Mouse (Mus musculus) cerebellum, postnatal 14 days (tissue): ENCODE results near the gene Wnt5b.

Experiments used
- DNase-seq, 2 experiments: peaks; one replicate each; pipeline ENCODE4 v3.0.0; 2021; ENCODE audit warnings: mixed read lengths in 2 of 2

The Wnt5b gene

GRCm38 (mm10) chr6:119543803-119544517 lies at the start of gene Wnt5b:
Gene Wnt5b, minus strand, starts transcription at chr6:119544347.
- peak; percentile 15 to 20 for DNase-seq

GRCm38 (mm10) chr6:119590872-119591271 lies 46.7 kb upstream of the Wnt5b start:
- DNase-seq, result no peak

- no peak for DNase-seq
These were observed 43.8 kb upstream of the Wnt5b start for GRCm38 (mm10) chr6:119587897-119588296.

DNA sequence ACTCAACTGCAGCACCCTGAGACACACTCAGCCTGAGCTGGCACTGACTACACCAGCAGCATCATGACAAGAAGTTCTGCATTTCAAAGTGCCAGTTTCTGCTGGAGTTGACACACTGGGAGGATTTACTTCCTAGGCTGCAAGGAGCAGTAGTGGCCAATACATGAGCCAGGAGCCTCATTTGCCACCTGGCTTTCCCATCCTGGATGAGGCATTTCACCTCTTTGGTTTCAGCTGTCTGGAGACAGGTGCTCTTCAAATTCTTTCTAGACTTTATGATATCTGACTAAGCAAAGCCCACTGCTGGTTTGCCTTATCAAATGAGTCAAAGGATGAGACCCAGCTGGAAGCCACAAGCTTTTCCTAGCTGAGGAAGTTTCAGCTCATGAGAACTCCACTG lies 43.3 kb upstream of the Wnt5b start:
- no peak for DNase-seq

DNA sequence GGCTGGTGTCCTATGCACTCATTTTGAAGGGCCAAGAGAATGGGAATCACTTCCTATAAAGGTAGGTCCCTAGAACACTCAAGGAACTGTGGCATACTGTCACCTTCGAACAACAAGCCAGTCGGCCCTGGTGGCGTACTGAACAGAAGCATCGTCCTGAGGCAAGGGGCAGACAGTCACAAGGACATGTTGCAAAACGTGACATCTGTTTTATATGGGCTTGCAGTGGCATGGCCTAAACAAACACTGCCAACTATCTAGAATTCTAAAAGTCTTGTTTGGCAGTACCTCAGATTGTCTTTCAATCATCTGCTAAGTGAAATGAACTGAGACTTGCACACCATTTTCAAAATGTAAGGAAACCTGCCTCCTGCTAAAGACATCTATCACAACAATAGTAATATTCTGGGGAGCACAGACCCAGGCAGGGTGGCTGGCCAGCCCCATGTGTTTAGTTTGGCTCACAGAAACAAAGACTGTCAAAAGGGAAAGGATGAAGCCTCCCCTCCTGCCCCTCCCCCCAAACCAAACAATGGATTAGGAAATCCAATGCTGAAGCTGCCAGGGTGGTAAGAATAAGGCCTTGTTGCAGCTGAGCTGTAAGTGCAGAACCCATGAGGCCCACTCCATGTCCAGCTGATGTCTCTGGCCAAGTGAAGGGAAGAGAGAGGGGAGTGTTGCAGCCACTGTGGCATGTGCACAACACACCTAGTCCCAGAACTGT lies 41.7 kb upstream of the Wnt5b start:
- no peak for DNase-seq

- DNase-seq, result no peak
These were observed 39.9 kb upstream of the Wnt5b start for GRCm38 (mm10) chr6:119584061-119584460.

GRCm38 (mm10) chr6:119583165-119583564 lies 39.0 kb upstream of the Wnt5b start:
- DNase-seq, result no peak

- no peak for DNase-seq
These were observed 32.6 kb upstream of the Wnt5b start for GRCm38 (mm10) chr6:119576706-119577105.

GRCm38 (mm10) chr6:119575331-119575730 lies 31.2 kb upstream of the Wnt5b start:
- DNase-seq, result no peak

GRCm38 (mm10) chr6:119572296-119572695 lies 28.1 kb upstream of the Wnt5b start:
- peak; percentile 82 for DNase-seq

GRCm38 (mm10) chr6:119570797-119571196 lies 26.6 kb upstream of the Wnt5b start:
- no peak for DNase-seq

- no peak for DNase-seq
These were observed 24.2 kb upstream of the Wnt5b start for GRCm38 (mm10) chr6:119568339-119568738.

GRCm38 (mm10) chr6:119565451-119566379 lies 21.6 kb upstream of the Wnt5b start:
- DNase-seq, result no peak

- no peak for DNase-seq
These were observed 18.4 kb upstream of the Wnt5b start for GRCm38 (mm10) chr6:119562558-119562957.

GRCm38 (mm10) chr6:119558855-119559254 lies 14.7 kb upstream of the Wnt5b start:
- no peak for DNase-seq

DNA sequence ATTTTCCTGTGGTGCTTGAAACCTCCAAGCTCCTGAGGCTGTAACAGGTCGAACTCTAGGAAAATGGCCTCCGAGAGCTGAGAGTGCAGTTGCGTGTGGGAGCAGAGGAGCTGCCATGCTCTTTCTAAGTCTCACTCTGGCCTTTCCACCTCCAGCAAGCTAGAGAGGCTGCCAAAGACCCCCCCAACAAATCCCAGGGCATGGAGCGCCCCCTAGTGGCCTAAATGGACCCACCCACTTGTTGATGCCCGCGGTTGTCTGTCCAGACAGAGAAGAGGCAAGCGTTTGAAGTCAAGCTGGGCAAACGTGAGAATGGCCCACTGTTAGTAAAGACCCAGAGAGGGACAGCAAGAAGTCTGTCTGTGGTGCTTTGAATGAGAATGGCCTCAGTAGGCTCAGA lies 10.3 kb upstream of the Wnt5b start:
- DNase-seq, result no peak

DNA sequence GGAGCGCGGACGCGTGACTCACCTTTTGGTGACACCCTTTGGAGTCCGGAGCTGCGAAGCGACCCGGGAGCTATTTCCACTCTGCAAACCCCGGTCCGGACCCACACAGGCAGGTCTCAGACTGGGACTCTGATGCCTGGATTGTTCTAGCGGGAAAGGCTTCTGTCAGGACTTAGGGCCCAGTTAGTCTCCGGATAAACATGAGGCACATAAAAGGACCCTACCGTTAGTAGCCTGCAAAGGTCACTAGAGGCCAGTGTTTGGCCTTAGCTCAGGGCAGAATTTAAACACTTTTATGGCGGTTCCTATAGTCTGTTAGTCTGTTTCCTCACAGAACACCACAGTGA lies 344 bp upstream of the Wnt5b start:
- peak in 1 of 2 experiments; percentile 25 for DNase-seq

DNA sequence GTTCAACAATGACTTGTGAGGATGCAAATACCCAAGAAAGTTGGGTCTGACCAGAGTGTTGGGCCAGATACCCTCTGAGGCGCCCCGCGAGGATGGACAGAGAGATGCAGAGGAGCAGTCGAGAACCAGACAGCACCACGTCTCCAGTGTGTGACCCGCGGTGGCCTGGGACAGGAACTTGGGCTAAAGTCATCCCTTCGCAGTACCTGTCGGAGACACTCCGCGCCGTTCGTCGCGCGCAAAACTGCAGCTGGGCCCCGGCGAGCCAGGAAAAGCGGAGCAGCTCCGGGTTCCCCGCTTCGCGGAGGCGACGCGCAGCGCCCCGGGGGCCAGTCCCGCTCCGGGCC lies 718 bp downstream of the Wnt5b start:
- DNase-seq, result peak in 1 of 2 experiments; percentile 6

GRCm38 (mm10) chr6:119535867-119536266 lies 8.3 kb downstream of the Wnt5b start:
- DNase-seq, result no peak

DNA sequence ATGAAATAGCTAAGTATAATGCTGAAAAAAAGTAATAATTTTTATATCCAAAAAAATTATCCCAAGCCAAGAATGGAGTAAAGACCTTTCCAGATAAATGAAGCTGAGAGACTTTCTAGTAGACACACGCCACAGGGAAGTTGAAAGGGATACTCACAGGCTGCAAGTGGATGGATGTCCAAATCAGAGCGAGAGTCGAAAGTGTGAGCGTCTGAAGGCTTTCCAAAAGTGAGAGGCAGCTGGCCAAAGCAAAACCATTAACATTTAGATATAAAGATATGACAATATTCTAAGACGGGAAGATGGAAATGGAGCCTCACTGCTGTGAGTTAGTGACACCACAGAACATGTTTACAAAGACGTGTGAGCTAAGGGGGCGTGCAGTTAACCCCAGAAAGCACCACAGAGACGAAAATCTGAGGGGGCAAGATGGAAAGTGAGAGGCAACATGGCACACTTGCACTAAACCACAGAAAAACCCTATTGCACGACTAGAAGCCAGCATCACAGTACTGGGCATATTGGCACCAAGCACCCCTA lies 10.9 kb downstream of the Wnt5b start:
- no peak for DNase-seq

DNA sequence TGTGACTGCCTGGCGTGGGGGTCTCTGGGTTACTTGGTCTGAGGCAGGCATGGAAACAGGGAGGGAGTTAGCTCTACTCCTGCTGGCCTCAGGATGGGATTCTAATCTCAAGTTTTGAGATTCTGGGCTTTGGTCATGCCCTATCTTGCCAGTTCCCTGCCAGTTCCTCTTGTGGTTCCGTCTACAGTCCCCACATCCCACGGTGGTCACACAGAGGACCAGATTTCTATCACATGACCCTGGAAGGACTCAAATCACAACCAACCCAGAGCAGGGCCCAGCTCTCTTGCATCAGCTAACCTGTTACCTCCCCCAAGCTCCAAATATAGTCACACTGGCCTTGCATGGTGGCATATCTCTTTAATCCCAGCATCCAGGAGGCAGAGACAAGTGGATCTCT lies 14.5 kb downstream of the Wnt5b start:
- no peak for DNase-seq

DNA sequence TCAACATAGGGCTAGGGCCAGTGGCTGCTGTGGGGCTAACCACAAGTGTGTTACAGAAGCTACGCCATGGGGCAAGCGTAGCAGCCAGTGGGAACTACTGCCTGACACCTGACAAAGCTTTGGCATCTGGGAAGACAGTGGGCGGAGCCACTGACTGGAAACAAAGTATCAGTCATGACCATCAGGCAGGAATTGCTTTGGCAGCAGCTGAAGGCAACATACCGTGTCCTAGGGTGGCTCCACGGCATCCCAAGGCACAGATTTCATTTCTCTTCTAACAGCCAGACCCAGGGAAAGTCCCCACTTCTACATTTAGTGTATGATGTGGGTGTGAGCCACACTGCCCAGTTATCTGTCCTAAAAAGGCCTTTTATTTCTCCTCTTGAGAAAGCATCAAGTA lies 17.6 kb downstream of the Wnt5b start:
- DNase-seq, result no peak

- DNase-seq, result peak; percentile 10 to 30
These were observed 22.2 kb downstream of the Wnt5b start for GRCm38 (mm10) chr6:119521931-119522391.
